Mouse (Mus musculus) erythroblast, embryonic 14.5 days (primary cell): ENCODE data around the gene Cyp4f37.

Source experiments
- GATA1 ChIP-seq: IDR thresholded peaks from 2 replicates; pipeline ENCODE4 v1.6.1; 2012; ENCODE audit warnings: low read length, inconsistent platforms, mixed read lengths
- TAL1 ChIP-seq: IDR thresholded peaks from 3 replicates; pipeline ENCODE4 v1.6.1; 2012; ENCODE audit warnings: low read length, inconsistent platforms, mixed read lengths

GRCm38 (mm10) chr17:32646631-32647030 lies 25.5 kb downstream of the Cyp4f37 start:
- no peak for TF ChIP-seq GATA1
- no peak for TF ChIP-seq TAL1
